Mouse (Mus musculus) liver, adult 2 months (tissue): ENCODE measurements around the gene Xylt2.

ENCODE experiments used
- CTCF ChIP-seq: fragments of 200-500 bp; IDR thresholded peaks from 2 replicates; pipeline ENCODE4 v1.5.1; 2011; ENCODE audit warnings: low read depth, low read length, control low read depth
- POLR2A ChIP-seq: fragments of 200-500 bp; IDR thresholded peaks from 2 replicates; pipeline ENCODE4 v1.6.1; 2011; ENCODE audit warnings: low read length, control low read depth; ENCODE audit not compliant: insufficient read depth; ENCODE audit errors: extremely low read depth

- no peak for TF ChIP-seq POLR2A
- no peak for TF ChIP-seq CTCF
Measured at GRCm38 (mm10) chr11:94621458-94621852, 55.9 kb downstream of the Xylt2 start.
